Mouse (Mus musculus) lung, postnatal 0 days (tissue): Measurements from ENCODE around the gene Mtnr1b.

Experiments used
- CTCF ChIP-seq: IDR thresholded peaks from 2 replicates; pipeline ENCODE4 v1.5.1; 2016; ENCODE audit warnings: antibody characterized with exemption, mild to moderate bottlenecking
- EP300 ChIP-seq: IDR thresholded peaks from 2 replicates; pipeline ENCODE4 v1.6.1; 2016; ENCODE audit warnings: antibody characterized with exemption, mild to moderate bottlenecking, control low read depth

DNA sequence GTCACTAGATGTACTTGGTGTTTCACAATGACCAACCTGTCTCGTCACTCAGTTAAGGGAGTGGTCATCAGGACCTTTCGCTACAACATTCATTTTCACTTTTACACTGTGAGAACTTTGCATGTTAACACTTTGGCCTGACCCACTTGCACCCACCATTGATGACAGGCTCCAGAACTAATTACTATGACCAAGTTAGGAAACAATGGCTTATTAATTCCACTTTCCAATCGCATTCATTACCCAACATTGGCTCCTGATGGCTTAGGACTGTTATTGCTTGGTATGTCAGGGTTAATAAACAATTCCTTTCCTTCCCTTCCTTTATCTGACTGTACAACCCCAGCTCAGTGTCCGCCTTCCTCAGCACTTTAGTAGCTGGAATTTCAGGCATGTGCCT lies 92.4 kb downstream of the Mtnr1b start:
- TF ChIP-seq CTCF (no peak), EP300 (no peak)
